Mouse (Mus musculus) limb, embryonic 14.5 days (tissue): ENCODE results near the gene Cox5a. TPM values are rescaled to one million over a fixed set of nuclear protein-coding genes. Genes with fewer than 3 reads are reported as not detected.
A peak's percentile ranks its signal among the peaks of the same experiment; 100 is the strongest.

ENCODE experiments used
- ATAC-seq: fragments of 200-750 bp; cut with Nextera tagmentation; 2 replicates; pipeline ENCODE4 v1.8.0; 2017; ENCODE audit warnings: low read depth, moderate number of reproducible peaks, moderate TSS enrichment; ENCODE audit not compliant: low FRiP score
- DNase-seq: peaks from one replicate; pipeline ENCODE4 v3.0.0-alpha.2; 2015; ENCODE audit warnings: low spot score
- H3K27ac ChIP-seq: fragments of 300-500 bp; sonication (generic); replicated peaks from 2 replicates; pipeline ENCODE4 v1.5.1; 2014; ENCODE audit warnings: low read depth, mild to moderate bottlenecking, low read length, moderate library complexity, mixed read lengths
- H3K27me3 ChIP-seq: fragments of 300-500 bp; sonication (generic); 2 replicates; pipeline ENCODE4 v1.6.1; 2014; ENCODE audit warnings: low read length, mixed read lengths; ENCODE audit not compliant: control insufficient read depth, insufficient read depth
- H3K36me3 ChIP-seq: fragments of 300-500 bp; sonication (generic); 2 replicates; pipeline ENCODE4 v1.6.1; 2014; ENCODE audit warnings: mild to moderate bottlenecking, low read length, moderate library complexity, mixed read lengths; ENCODE audit not compliant: control insufficient read depth, insufficient read depth
- H3K4me1 ChIP-seq: fragments of 300-500 bp; sonication (generic); 2 replicates; pipeline ENCODE4 v1.6.1; 2014; ENCODE audit warnings: antibody characterized with exemption, low read length, mixed read lengths; ENCODE audit not compliant: control insufficient read depth, insufficient read depth
- H3K4me2 ChIP-seq: fragments of 300-500 bp; sonication (generic); replicated peaks from 2 replicates; pipeline ENCODE4 v1.6.1; 2014; ENCODE audit warnings: low read depth, mild to moderate bottlenecking, low read length, moderate library complexity; ENCODE audit not compliant: severe bottlenecking
- H3K4me3 ChIP-seq: fragments of 300-500 bp; sonication (generic); replicated peaks from 2 replicates; pipeline ENCODE4 v1.5.1; 2014; ENCODE audit warnings: low read length
- H3K9ac ChIP-seq: fragments of 300-500 bp; sonication (generic); 2 replicates; pipeline ENCODE4 v1.6.1; 2014; ENCODE audit warnings: mild to moderate bottlenecking, low read depth, low read length, moderate library complexity; ENCODE audit not compliant: severe bottlenecking
- H3K9me3 ChIP-seq: fragments of 300-500 bp; sonication (generic); 2 replicates; pipeline ENCODE4 v1.6.1; 2016; ENCODE audit warnings: low read length; ENCODE audit not compliant: control insufficient read depth
- POLR2A ChIP-seq: fragments of 200-500 bp; IDR thresholded peaks from 2 replicates; pipeline ENCODE4 v1.8.0; 2012; ENCODE audit warnings: inconsistent platforms, mild to moderate bottlenecking, moderate library complexity, borderline replicate concordance; ENCODE audit not compliant: insufficient read depth, insufficient read length; ENCODE audit errors: extremely low read depth
- WGBS: fragments of 180-500 bp; shearing (Covaris S2); extraction: QIAGEN DNeasy Blood & Tissue Kit; methylation state at CpG from one replicate; pipeline ENCODE4 v1.1.7; 2014; 5-methylcytosine and 5-hydroxymethylcytosine counted together
- polyA plus RNA-seq, 2 experiments: library from polyadenylated mRNA; depleted of rRNA in 1 of 2; stranded (reverse) in 1 of 2; unstranded in 1 of 2; fragments of >200 nt; fragmentation: Nextera tagmentation in 1 of 2; extraction: Ambion mirVana in 1 of 2; gene quantifications; 2 replicates each; pipeline versions ENCODE4 v1.2.1 to v1.2.3; 2012 to 2014

Gene Cox5a
- polyA plus RNA-seq (2012; rRNA removed), result 168 and 174 TPM in 2 replicates
- 436 and 466 TPM in 2 replicates for polyA plus RNA-seq (2014; fragmentation: Nextera tagmentation; extraction: Ambion mirVana)

DNA sequence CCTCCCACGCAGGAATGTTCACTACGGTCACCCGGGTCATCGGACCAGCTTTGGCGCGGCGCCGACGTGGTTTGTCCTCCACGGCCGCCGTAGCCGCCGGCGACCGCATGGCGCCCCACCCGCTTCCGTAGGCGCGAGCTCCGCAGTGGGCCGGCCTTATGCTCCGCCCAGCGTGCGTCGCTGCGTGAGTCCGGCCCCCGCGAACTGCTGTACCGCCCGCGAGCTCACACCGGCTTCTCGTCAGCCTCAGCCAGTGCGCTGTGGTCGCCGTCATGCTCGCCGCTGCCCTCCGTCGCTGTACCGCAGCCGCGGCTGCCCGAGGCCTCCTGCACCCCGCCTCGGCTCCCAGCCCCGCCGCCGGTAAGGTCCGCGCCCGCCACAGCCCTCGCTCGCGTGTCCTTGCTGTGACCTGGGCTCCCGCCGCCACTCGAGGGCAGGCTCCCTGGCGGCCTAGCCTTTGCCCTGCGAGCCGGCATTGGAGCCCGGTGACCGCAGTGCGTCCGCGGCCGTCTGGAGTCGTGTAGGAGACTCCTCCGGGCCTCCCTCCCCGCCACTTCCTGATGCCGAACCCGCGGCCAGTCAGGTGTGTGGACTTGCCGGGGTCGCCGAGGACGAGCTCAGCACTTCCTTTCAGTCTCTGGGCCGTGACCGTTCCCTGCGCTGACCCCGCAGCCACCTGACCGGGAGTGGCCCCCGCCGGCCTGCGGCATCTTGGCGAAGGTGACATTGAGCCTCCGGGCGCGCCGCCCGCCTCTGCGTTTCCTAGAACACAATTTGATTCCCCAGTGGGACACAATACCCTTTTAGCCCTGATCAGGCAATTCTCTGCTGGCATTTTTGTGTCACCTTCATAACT lies at the start of gene Cox5a:
Gene Cox5a (plus strand): TSS at position 219 of the 856 bp plus-strand sequence.
- Histone ChIP-seq H3K9me3 (no peaks in the 10 kb centered on the region), H3K4me2 (peak within 1 kb of the TSS; percentile 92), H3K4me3 (peak within 1 kb of the TSS; percentile 95), H3K9ac (peak within 1 kb of the TSS; percentile 92), H3K27me3 (no peaks in the 10 kb centered on the region), H3K4me1 (peaks cover 10% of the 10 kb centered on the region; the same call in 1 of the 2 replicates), H3K36me3 (no peaks in the 10 kb centered on the region), H3K27ac (peak within 1 kb of the TSS; percentile 76)
- 0 out of 2 replicates have a peak, but pooled peaks have one; percentile 46 for TF ChIP-seq POLR2A
- peak; percentile 93 for DNase-seq
- WGBS, result under 1% methylated on average over 73 of the region's 95 CpGs
- ATAC-seq, result peak; percentile 96

DNA sequence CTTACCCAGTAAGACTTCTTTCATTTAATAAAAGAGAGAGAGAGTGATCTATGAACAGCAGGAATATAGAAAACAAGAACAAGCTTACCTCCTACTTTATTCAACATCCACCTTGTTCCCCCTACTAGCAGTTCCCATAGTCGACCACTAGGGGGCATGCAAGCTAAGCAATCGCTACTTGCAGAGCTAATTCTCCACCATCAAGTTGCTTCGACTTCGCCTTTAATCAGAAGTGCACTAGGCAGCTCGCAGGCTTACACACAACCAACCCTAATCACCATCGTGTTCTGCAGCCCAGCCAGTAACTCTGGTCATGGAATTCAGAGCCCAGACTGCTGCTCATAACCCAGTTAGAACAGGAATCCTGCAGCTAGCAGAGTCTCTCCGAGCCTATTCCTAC lies 35.3 kb upstream of the Cox5a start:
- no peaks in the 10 kb centered on the region for H3K4me1 ChIP-seq
- DNase-seq (peak; percentile 83), ATAC-seq (no peak)
- 13% methylated on average over 7 of the region's 7 CpGs for WGBS
- H3K9me3 ChIP-seq, result no peaks in the 10 kb centered on the region
- H3K27me3 ChIP-seq, result no peaks in the 10 kb centered on the region
- peak; percentile 42; the same call in 1 of the 2 replicates for TF ChIP-seq POLR2A
- H3K4me3 ChIP-seq, result no peak overlapping the region
- H3K9ac ChIP-seq, result no peak overlapping the region
- H3K4me2 ChIP-seq, result no peak overlapping the region
- no peak overlapping the region for H3K27ac ChIP-seq
- H3K36me3 ChIP-seq, result no peaks in the 10 kb centered on the region

DNA sequence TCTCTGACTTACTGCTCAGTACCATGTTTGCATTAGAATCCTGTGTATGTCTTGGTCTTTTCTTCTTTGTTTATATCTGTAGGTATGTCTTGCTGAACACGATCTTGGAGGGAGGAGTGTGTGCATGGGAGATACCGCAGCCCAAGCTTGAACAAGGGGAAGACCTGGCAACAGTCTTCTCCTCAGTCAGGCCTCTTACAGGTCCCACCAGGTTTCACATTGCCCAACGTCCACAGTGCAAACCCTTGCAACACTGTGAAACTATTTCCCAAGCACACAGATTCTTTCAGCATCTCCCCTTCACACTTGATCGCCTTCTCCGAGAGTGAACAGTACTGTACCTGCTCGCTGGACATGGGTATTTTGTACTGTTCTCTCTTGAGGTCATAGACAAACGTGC lies 33.3 kb upstream of the Cox5a start:
- WGBS, result 78% methylated on average over 7 of the region's 7 CpGs
- no peak overlapping the region for H3K4me3 ChIP-seq
- no peaks in the 10 kb centered on the region for H3K27me3 ChIP-seq
- no peak for ATAC-seq
- H3K27ac ChIP-seq, result no peak overlapping the region
- no peak for TF ChIP-seq POLR2A
- no peak overlapping the region for H3K4me2 ChIP-seq
- no peaks in the 10 kb centered on the region for H3K9me3 ChIP-seq
- H3K36me3 ChIP-seq, result no peaks in the 10 kb centered on the region
- H3K4me1 ChIP-seq, result no peaks in the 10 kb centered on the region
- H3K9ac ChIP-seq, result no peak overlapping the region
- DNase-seq, result no peak

DNA sequence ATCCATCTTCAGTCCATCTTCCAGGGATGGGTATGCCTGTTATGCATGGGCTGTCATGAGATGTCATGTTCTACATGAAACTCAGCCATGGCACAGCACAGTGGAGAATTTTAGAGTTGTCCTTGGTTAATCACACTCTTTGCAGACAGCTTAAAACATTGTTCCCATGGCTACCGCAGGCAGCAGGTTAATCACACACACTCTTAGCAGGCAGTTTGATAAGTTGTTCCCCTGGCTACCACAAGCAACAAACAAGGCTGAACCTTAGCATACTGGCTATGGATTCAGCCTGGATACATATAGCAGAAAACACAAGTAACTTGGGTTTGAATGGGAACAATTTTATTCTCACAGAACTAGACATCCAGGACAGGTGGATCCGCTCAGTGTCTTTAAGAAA lies 27.5 kb upstream of the Cox5a start:
- Histone ChIP-seq H3K4me3 (no peak overlapping the region), H3K9ac (no peak overlapping the region), H3K9me3 (no peaks in the 10 kb centered on the region), H3K4me2 (no peak overlapping the region), H3K36me3 (no peaks in the 10 kb centered on the region), H3K27me3 (no peaks in the 10 kb centered on the region), H3K27ac (no peak overlapping the region), H3K4me1 (no peaks in the 10 kb centered on the region)
- DNase-seq (no peak), ATAC-seq (no peak)
- TF ChIP-seq POLR2A, result no peak
- 96% methylated on average over 2 of the region's 2 CpGs for WGBS

DNA sequence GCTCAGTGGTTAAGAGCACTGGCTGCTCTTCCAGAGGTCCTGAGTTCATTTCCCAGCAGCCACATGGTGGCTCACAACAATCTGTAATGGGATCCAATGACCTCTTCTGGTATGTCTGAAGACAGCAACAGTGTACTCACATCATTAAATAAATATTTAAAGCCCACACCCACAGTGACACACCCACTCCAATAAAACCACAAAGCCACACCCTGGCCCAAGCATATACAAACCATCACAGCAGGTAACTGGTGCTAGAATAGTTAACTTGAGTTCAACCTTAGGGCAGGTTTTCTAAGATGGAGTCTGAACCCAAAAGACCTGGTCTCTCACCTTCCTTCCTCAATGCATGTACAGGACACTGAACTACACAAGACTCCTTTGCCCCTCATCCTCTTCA lies 26.1 kb upstream of the Cox5a start:
- Histone ChIP-seq H3K9me3 (no peaks in the 10 kb centered on the region), H3K4me2 (no peak overlapping the region), H3K9ac (no peak overlapping the region), H3K36me3 (no peaks in the 10 kb centered on the region), H3K4me3 (no peak overlapping the region), H3K27ac (no peak overlapping the region), H3K27me3 (peaks cover 14% of the 10 kb centered on the region; the same call in 1 of the 2 replicates), H3K4me1 (no peaks in the 10 kb centered on the region)
- no peak for TF ChIP-seq POLR2A
- no peak for ATAC-seq
- DNase-seq, result no peak
